Mouse (Mus musculus): ENCODE results near the gene Rab17. TPM values are rescaled to one million over a fixed set of nuclear protein-coding genes. Genes with fewer than 3 reads are reported as not detected.

Rab17 gene
- total and polyA plus RNA-seq, 3 experiments = not detected

GRCm38 (mm10) chr1:91011336-91011735, 41.9 kb upstream of the Rab17 start:
- Histone ChIP-seq H3K36me3 (ENCODE audit: control insufficient read depth in 1 of 2, insufficient read depth in 2 of 2, low read length in 2 of 2) (no peaks in the 10 kb centered on the region), H3K9me3 (replicated peaks; ENCODE audit: insufficient read depth, low read length) (no peaks in the 10 kb centered on the region), H3K4me3 (ENCODE audit: control insufficient read depth in 1 of 2, insufficient read depth in 1 of 2, low read depth in 2 of 2, low read length in 2 of 2) (no peak overlapping the region), H3K27me3 (ENCODE audit: control insufficient read depth in 1 of 2, insufficient read depth in 2 of 2, low read length in 2 of 2) (no peaks in the 10 kb centered on the region), H3K27ac (ENCODE audit: control insufficient read depth, low read depth, low read length) (no peak overlapping the region), H3K79me2 (ENCODE audit: control insufficient read depth, insufficient read depth, low read length, poor library complexity) (no peaks in the 10 kb centered on the region), H3K9ac (ENCODE audit: control insufficient read depth, low read depth, low read length, poor library complexity, severe bottlenecking) (no peak overlapping the region), H3K4me1 (ENCODE audit: control insufficient read depth in 1 of 2, insufficient read depth in 2 of 2, low read length in 2 of 2) (no peaks in the 10 kb centered on the region)
- DNase-seq (ENCODE audit: low read depth, low spot score) = no peak
- TF ChIP-seq ETS1 (IDR thresholded peaks at IDR 0.05; ENCODE audit: low read depth, low read length) = no peak
- no peak for TF ChIP-seq USF1 (IDR thresholded peaks at IDR 0.05; ENCODE audit: low read depth, low read length)

- no peaks in the 10 kb centered on the region for H3K36me3 ChIP-seq (ENCODE audit: control insufficient read depth in 1 of 2, insufficient read depth in 2 of 2, low read length in 2 of 2)
- no peaks in the 10 kb centered on the region for H3K9me3 ChIP-seq (replicated peaks; ENCODE audit: insufficient read depth, low read length)
- no peak overlapping the region for H3K9ac ChIP-seq (ENCODE audit: control insufficient read depth, low read depth, low read length, poor library complexity, severe bottlenecking)
- no peak overlapping the region for H3K4me3 ChIP-seq (ENCODE audit: control insufficient read depth in 1 of 2, insufficient read depth in 1 of 2, low read depth in 2 of 2, low read length in 2 of 2)
- TF ChIP-seq KAT2A (conservative IDR thresholded peaks at IDR 0.05; ENCODE audit: low read depth, low read length) (no peak), MAFK (IDR thresholded peaks at IDR 0.05; ENCODE audit: borderline replicate concordance, low read depth, low read length) (no peak), RAD21 (IDR thresholded peaks at IDR 0.05; ENCODE audit: low read depth, low read length) (no peak), GATA1 (IDR thresholded peaks at IDR 0.05; ENCODE audit: low read depth, low read length) (no peak), MYC (IDR thresholded peaks at IDR 0.05; ENCODE audit: low read depth, low read length) (no peak), E2F4 (IDR thresholded peaks at IDR 0.05; ENCODE audit: borderline replicate concordance, low read depth, low read length) (no peak), HCFC1 (IDR thresholded peaks at IDR 0.05; ENCODE audit: low read depth, low read length) (no peak), CHD1 (IDR thresholded peaks at IDR 0.05; ENCODE audit: low read depth, low read length) (no peak), SMC3 (IDR thresholded peaks at IDR 0.05; ENCODE audit: low read depth, low read length) (no peak), NELFE (IDR thresholded peaks at IDR 0.05; ENCODE audit: low read depth, low read length) (no peak)
- no peak for DNase-seq (ENCODE audit: low read depth, low spot score)
- no peak overlapping the region for H3K27ac ChIP-seq (ENCODE audit: control insufficient read depth, low read depth, low read length)
- H3K4me1 ChIP-seq (ENCODE audit: control insufficient read depth in 1 of 2, insufficient read depth in 2 of 2, low read length in 2 of 2) = no peaks in the 10 kb centered on the region
- no peaks in the 10 kb centered on the region for H3K27me3 ChIP-seq (ENCODE audit: control insufficient read depth in 1 of 2, insufficient read depth in 2 of 2, low read length in 2 of 2)
- no peaks in the 10 kb centered on the region for H3K79me2 ChIP-seq (ENCODE audit: control insufficient read depth, insufficient read depth, low read length, poor library complexity)
Measured at GRCm38 (mm10) chr1:91010716-91011115, 41.3 kb upstream of the Rab17 start.

GRCm38 (mm10) chr1:91010216-91010615, 40.8 kb upstream of the Rab17 start:
- no peaks in the 10 kb centered on the region for H3K36me3 ChIP-seq (ENCODE audit: control insufficient read depth in 1 of 2, insufficient read depth in 2 of 2, low read length in 2 of 2)
- no peak overlapping the region for H3K4me3 ChIP-seq (ENCODE audit: control insufficient read depth in 1 of 2, insufficient read depth in 1 of 2, low read depth in 2 of 2, low read length in 2 of 2)
- no peak overlapping the region for H3K27ac ChIP-seq (ENCODE audit: control insufficient read depth, low read depth, low read length)
- H3K4me1 ChIP-seq (ENCODE audit: control insufficient read depth in 1 of 2, insufficient read depth in 2 of 2, low read length in 2 of 2) = no peaks in the 10 kb centered on the region
- no peaks in the 10 kb centered on the region for H3K27me3 ChIP-seq (ENCODE audit: control insufficient read depth in 1 of 2, insufficient read depth in 2 of 2, low read length in 2 of 2)
- TF ChIP-seq NELFE (IDR thresholded peaks at IDR 0.05; ENCODE audit: low read depth, low read length) (no peak), ETS1 (IDR thresholded peaks at IDR 0.05; ENCODE audit: low read depth, low read length) (no peak), MAFK (IDR thresholded peaks at IDR 0.05; ENCODE audit: borderline replicate concordance, low read depth, low read length) (no peak), ZMIZ1 (IDR thresholded peaks at IDR 0.05; ENCODE audit: low read depth, low read length) (no peak), KAT2A (conservative IDR thresholded peaks at IDR 0.05; ENCODE audit: low read depth, low read length) (no peak), SMC3 (IDR thresholded peaks at IDR 0.05; ENCODE audit: low read depth, low read length) (no peak), ELF1 (IDR thresholded peaks at IDR 0.05; ENCODE audit: low read depth, low read length) (no peak), TCF12 (IDR thresholded peaks at IDR 0.05; ENCODE audit: low read depth, low read length) (no peak), GATA1 (IDR thresholded peaks at IDR 0.05; ENCODE audit: low read depth, low read length) (no peak), USF1 (IDR thresholded peaks at IDR 0.05; ENCODE audit: low read depth, low read length) (no peak), POLR2A (IDR thresholded peaks at IDR 0.05; ENCODE audit: control insufficient read depth in 1 of 2, insufficient read depth in 1 of 2, low read depth in 1 of 2, low read length in 2 of 2, poor library complexity in 1 of 2) (no peak)
- H3K9me3 ChIP-seq (replicated peaks; ENCODE audit: insufficient read depth, low read length) = no peaks in the 10 kb centered on the region
- DNase-seq (ENCODE audit: low read depth, low spot score) = no peak
- H3K79me2 ChIP-seq (ENCODE audit: control insufficient read depth, insufficient read depth, low read length, poor library complexity) = no peaks in the 10 kb centered on the region
- H3K9ac ChIP-seq (ENCODE audit: control insufficient read depth, low read depth, low read length, poor library complexity, severe bottlenecking) = no peak overlapping the region

Measured in MEL (cell line).